Mouse (Mus musculus) bone marrow macrophage, adult 2 months (primary cell): ENCODE results near the gene Ninl. TPM values are rescaled to one million over a fixed set of nuclear protein-coding genes. Genes with fewer than 3 reads are reported as not detected.

Experiments
- H3K27ac ChIP-seq: 2 replicates; pipeline ENCODE4 v1.5.1; 2012; ENCODE audit warnings: low read depth, low read length; ENCODE audit not compliant: insufficient read depth
- H3K4me1 ChIP-seq: 2 replicates; pipeline ENCODE4 v1.6.1; 2012; ENCODE audit warnings: low read length; ENCODE audit not compliant: control insufficient read depth, insufficient read depth
- H3K4me3 ChIP-seq: 2 replicates; pipeline ENCODE4 v1.5.1; 2012; ENCODE audit warnings: mild to moderate bottlenecking, low read length, moderate library complexity; ENCODE audit not compliant: insufficient read depth
- CTCF ChIP-seq: IDR thresholded peaks from 2 replicates; pipeline ENCODE4 v1.5.1; 2012; ENCODE audit warnings: low read depth, mild to moderate bottlenecking, low read length, moderate library complexity
- POLR2A ChIP-seq: IDR thresholded peaks from 2 replicates; pipeline ENCODE4 v1.6.1; 2012; ENCODE audit warnings: mild to moderate bottlenecking, low read depth, low read length, borderline replicate concordance
- polyA plus RNA-seq: library from polyadenylated mRNA; stranded (reverse); fragments of >200 nt; gene quantifications from 2 replicates; pipeline ENCODE4 v1.2.4, GENCODE M21; 2012; ENCODE audit not compliant: missing spikeins, insufficient read depth, insufficient read length

Gene Ninl
- polyA plus RNA-seq, result 1.9 and 4.6 TPM in 2 replicates

GRCm38 (mm10) chr2:151039232-151039695 is at the start of gene Ninl, which contains the start of gene Nanp:
Ninl (minus strand) TSS chr2:151039382.
Nanp (minus strand) TSS chr2:151039398.
- TF ChIP-seq POLR2A, result no peak; the same call in 1 of the 2 replicates
- TF ChIP-seq CTCF, result no peak
- peak within 1 kb of the TSS; percentile 39; the same call in 1 of the 2 replicates for H3K27ac ChIP-seq
- H3K4me3 ChIP-seq, result peak within 1 kb of the TSS; percentile 96
- H3K4me1 ChIP-seq, result peaks cover 7% of the 10 kb centered on the region

DNA sequence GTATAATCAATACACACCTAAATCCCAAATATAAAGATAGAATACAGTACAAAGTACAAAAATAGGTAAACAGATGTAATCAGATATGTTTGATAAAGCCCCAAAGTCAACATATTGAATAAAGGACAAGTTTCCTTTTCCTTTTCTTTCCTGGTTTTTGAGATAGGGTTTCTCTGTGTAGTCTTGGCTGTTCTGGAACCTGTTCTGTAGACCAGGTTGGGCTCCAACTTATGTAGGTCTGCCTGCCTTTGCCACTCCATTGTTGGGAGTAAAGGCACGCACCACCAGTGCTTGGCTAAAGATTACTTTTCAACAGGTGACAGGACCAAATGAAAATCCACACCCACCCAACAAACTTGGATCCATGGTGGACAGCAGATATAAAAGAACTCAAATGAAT is 17.5 kb upstream of the Ninl start:
- TF ChIP-seq POLR2A, result no peak
- no peak for TF ChIP-seq CTCF
- no peak overlapping the region for H3K4me3 ChIP-seq
- H3K27ac ChIP-seq, result no peak overlapping the region
- no peaks in the 10 kb centered on the region for H3K4me1 ChIP-seq

GRCm38 (mm10) chr2:151040411-151040810 is 1.2 kb upstream of the Ninl start:
- no peak for TF ChIP-seq CTCF
- TF ChIP-seq POLR2A, result no peak
- H3K4me1 ChIP-seq, result peaks cover 7% of the 10 kb centered on the region
- H3K27ac ChIP-seq, result no peak overlapping the region
- H3K4me3 ChIP-seq, result no peak overlapping the region

GRCm38 (mm10) chr2:151039726-151040125 is 544 bp upstream of the Ninl start:
- TF ChIP-seq CTCF, result no peak
- TF ChIP-seq POLR2A, result no peak
- no peak overlapping the region for H3K27ac ChIP-seq
- H3K4me1 ChIP-seq, result peaks cover 7% of the 10 kb centered on the region
- peak overlapping the region; percentile 96 for H3K4me3 ChIP-seq

DNA sequence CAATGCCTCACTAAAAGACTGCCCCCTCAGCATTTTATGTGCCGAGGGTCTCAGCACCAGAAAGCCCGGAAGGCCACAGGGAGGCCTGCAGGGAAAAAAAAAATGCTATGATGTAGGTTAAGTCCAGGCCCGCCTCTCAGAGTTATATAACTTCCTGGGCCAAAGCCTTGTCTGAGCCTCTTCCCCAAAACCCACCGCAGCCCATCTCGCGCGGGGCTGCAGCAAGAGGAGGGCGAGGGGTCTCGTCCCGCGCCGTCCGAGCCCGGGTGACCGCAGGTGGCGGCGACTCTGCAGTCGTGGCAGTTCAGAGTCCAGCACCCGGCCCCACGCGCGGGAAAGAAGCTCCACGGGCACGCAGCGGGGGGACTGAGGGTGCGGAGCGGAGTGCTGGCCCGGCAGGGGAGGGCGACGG is 365 bp downstream of the Ninl start:
- peak overlapping the region; percentile 39; the same call in 1 of the 2 replicates for H3K27ac ChIP-seq
- peak overlapping the region; percentile 96 for H3K4me3 ChIP-seq
- TF ChIP-seq POLR2A (no peak), CTCF (no peak)
- H3K4me1 ChIP-seq, result peaks cover 7% of the 10 kb centered on the region

- Histone ChIP-seq H3K27ac (no peak overlapping the region), H3K4me1 (peaks cover 7% of the 10 kb centered on the region), H3K4me3 (peak overlapping the region; percentile 96)
- no peak for TF ChIP-seq POLR2A
- TF ChIP-seq CTCF, result no peak
Observed at GRCm38 (mm10) chr2:151037876-151038552, 1.2 kb downstream of the Ninl start.

GRCm38 (mm10) chr2:151037292-151037691 is 1.9 kb downstream of the Ninl start:
- H3K4me3 ChIP-seq, result no peak overlapping the region

DNA sequence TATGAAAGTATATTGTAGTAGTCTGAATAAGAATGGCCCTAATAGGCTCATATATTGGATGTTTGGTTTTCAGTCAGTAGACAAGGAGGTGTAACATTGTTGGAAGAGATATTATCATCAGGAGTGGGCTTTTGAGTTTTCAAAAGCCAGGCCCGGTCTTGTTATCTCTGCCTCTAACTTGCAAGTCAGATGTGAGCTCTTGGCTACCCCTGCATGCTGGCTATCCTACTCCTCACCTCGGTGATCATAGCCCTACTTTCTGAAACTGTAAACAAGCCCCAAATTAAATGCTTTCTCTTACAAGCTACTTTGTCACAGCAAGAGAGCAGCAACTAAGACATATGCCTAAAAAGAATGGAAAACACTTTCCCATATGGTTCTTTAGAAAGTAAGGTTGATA is 2.5 kb downstream of the Ninl start:
- H3K4me3 ChIP-seq, result no peak overlapping the region
- H3K27ac ChIP-seq, result no peak overlapping the region
- H3K4me1 ChIP-seq, result peaks cover 7% of the 10 kb centered on the region
- TF ChIP-seq POLR2A, result no peak
- TF ChIP-seq CTCF, result no peak

More at GRCm38 (mm10) chr2:151037292-151037691, 1.9 kb downstream of the Ninl start:
- TF ChIP-seq CTCF, result no peak
- no peak for TF ChIP-seq POLR2A
- H3K27ac ChIP-seq, result no peak overlapping the region
- H3K4me1 ChIP-seq, result peaks cover 7% of the 10 kb centered on the region

DNA sequence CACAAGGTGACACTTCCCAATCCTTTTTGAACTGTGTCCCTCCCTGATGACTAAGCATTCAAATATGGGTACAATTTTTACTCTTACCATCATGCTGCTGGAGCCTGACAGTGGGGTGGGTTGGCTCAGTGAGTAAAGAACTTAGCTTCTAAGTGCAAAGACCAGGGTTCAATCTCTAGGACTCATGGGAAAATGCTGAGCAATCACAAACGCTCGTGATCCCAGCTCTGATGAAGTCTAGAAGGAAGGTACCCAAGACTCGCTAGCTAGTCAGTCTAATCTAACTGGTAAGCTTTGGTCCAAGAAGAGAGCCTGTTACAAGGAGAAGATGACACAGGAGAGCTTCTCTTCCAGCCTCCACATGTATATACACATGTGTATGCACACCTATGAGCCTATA is 4.7 kb downstream of the Ninl start:
- Histone ChIP-seq H3K4me3 (no peak overlapping the region), H3K4me1 (peaks cover 7% of the 10 kb centered on the region), H3K27ac (no peak overlapping the region)
- no peak for TF ChIP-seq CTCF
- TF ChIP-seq POLR2A, result no peak

GRCm38 (mm10) chr2:151021158-151021557 is 18.0 kb downstream of the Ninl start:
- no peaks in the 10 kb centered on the region for H3K4me1 ChIP-seq
- no peak for TF ChIP-seq POLR2A
- TF ChIP-seq CTCF, result no peak
- no peak overlapping the region for H3K27ac ChIP-seq
- no peak overlapping the region for H3K4me3 ChIP-seq
